Mouse (Mus musculus): ENCODE data around the gene Rad50.
A peak's percentile ranks its signal among the peaks of the same experiment; 100 is the strongest.

Rad50 gene

DNA sequence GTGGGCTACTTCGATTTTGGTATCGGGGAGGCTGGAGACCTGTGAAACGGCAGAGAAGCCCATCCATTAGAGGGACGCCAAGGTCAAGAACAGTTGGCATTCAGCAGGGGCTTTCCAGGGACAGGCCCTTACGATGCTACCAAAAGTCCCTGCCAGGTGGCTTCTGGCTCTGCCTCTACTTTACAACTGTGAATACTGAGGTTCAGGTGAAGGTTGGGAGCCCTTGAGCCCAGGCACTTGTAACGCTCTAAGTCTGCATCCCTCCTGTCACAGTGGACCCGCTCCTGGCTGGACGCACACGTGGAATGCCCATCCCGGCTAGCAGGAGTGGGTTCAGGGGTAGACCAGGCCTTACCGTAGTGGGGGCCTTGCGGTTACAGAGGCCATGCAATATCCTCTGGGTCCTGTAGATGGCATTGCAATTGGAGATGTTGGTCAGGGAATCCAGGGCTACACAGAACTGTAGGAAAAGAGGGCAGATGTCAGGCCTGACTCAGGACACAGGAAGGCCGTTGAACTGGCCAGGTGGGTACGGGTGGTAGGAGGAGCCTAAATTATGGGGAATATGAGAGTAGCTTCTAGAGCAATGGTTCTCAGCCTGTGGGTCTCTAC is 74.9 kb downstream of the Rad50 start:
- peak; percentile 46 to 66 for DNase-seq

DNA sequence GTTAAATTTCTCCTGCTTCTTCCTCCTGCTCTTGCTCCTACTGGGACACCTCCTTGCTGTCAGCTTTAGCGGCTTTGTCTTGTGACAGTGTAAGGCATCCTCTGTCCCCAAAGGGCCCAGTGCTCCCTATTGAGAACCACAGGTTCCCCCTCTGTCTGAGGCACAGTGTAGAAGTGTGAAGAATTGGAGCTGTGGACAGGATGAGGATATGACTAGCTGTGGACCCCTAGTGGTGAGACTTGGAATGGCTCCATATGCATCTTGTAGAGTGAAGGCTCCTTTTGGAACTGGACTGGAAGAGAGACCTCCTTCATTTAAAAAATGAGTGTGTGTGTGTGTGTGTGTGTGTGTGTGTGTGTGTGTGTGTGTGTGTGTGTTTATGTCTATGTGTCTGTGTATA is 79.3 kb downstream of the Rad50 start:
- peak; percentile 87 to 92 for DNase-seq

DNA sequence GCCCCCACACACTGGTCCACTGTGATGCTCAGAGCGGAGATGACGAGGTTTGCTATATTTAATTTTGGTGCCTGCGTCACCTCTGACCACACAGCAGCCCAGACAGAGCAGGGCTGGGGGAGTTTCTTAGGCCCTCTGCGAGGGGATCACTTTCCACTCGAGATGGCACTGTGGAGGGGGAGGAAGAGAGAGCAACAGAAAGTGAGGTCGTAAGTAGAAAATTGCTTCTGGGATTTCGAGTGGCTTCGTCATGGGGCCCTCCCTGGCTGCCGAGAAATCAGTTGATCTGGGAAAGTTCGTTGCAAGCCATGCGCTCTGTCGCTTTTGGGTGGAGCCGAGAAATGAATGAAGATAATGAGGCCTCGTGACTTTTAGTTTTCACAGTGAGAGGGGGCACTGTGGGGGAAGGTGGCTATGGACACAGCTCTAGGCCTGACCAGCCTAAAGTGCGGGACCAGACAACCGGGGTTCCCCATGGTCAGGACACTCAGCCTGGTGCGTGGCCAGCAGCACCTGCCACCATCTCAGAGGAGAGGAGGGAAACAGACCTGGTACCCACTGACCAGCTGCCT is 80.2 kb downstream of the Rad50 start:
- no peak for DNase-seq

DNA sequence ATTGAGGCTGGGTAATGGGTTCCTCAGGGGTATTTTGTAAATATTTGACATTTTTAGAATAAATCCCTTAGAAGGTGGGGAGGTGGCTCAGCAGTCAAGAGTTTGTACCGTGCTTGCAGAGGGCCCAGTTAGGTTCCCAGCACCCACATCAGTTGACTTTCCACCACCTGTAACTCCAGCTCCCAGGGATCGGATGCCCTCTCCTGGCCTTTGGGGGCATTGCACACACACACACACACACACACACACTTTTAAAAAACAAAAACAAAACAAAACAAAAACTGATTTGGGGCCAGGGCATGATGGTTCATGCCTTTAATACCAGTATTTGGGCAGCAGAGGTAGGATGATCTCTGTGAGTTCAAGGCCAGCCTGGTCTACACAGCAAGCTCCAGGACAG is 83.0 kb downstream of the Rad50 start:
- no peak for DNase-seq

DNA sequence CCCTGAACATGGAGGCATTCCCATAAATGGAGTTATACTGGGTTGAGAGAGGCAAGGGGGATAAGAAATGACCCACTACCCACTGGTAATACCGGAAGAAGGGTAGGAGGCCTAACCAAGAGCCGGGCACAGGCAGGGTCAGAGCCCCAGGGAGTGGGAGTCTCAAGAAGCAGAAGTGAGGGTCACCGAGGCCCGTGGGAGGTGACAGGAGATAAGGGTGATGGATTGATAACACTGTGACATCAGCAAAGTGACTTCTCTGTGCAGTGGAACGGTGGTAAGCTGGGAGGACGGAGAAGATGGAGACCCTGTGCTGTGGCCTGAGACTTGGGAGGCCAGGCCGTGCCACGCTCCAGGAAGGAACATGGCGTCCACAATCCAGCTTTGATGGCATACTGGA is 83.5 kb downstream of the Rad50 start:
- DNase-seq: no peak

DNA sequence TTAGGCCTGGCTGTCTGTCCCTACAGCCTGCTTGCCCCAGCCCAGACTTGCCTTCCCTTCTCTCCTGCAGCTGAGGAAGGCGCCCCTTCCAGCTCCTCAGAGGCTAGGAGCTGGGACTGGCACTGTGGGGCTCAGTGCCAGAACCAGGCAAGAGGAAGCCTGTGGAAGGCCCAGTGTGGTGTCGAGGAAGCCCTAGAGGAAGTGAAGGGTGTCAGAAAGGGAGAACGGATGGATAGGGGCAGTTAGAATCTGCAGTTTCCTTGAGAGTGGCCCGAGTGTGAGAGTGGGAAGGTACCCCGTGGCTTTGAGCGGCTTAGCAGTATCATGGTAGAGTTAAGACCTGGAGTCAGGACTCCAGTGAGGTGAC is 84.7 kb downstream of the Rad50 start:
- no peak for DNase-seq

DNA sequence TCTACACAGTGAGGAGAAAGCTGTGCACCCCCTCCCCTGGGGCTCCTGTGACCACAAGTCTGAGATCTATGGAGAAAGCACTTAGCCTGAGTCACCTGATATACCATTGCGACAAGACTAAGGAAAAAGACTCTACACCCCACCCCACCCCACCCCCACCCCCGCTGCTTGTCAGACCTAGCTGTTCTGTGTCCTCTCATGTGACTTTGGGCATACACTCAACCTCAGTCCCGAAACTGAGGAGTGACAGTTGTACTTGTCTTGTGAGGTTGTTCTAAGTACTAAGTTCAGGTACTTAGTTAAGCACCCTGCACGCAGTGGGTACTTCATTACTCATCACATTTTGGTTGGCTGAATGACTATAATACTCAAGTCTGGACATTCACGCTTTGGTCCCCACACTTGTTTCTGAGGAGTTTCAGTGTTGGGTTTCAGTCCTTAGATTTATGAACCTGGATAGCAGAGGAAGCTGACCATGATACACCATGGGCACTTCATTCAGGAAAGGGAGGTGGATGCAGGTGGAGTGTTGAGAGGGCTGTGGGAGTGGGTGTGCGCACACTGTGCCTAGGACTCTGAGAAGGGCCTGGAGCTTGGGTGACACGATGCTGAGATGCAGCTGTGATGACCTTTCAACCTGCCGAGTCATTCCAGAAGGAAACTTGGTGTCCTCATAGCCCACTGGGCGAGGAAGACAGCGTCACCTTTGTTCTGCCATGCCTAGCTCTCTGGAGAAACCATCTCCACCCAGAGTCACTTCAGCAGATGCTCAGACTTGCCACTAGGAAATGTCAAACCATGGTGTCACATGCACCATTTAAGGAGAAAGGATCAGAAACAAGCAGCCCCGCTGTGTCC is 85.3 kb downstream of the Rad50 start:
- no peak for DNase-seq

DNA sequence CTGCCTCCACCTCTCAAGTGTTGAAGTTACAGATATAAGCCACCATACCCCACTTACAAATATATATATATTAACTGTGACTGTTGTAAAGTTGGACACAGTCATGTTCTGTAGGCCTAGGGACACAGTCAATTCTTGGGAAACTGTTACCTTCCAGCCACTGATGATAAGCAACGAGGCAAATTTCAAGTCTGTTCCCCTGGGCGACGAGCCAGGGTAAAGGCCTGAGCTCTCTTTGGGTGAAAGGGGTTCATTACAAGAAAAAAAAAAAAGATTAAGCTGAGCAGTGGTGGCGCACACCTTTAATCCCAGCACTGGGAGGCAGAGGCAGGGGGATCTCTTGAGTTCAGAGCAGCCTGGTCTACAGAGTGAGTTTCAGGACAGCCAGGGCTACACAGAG is 87.0 kb downstream of the Rad50 start:
- DNase-seq: no peak

DNA sequence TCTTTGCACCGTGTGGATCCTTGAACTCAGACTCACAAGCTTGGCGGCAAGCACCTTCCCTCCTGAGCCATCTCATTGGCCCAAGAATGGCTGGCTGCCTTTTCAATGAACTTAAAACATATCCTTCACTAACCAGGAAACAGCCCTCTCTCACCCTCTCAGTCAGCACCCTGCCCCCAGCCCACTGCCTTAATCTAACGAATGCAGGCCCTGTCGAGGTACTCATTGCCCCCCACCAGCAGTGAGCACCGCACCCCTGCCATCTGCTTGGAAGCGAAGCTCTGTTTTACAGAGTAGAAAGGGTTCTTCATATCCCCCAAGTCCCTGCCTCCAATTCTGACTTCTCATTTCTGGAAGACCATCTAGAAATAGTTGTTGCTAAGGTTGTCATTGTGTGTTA is 87.7 kb downstream of the Rad50 start:
- no peak for DNase-seq

DNA sequence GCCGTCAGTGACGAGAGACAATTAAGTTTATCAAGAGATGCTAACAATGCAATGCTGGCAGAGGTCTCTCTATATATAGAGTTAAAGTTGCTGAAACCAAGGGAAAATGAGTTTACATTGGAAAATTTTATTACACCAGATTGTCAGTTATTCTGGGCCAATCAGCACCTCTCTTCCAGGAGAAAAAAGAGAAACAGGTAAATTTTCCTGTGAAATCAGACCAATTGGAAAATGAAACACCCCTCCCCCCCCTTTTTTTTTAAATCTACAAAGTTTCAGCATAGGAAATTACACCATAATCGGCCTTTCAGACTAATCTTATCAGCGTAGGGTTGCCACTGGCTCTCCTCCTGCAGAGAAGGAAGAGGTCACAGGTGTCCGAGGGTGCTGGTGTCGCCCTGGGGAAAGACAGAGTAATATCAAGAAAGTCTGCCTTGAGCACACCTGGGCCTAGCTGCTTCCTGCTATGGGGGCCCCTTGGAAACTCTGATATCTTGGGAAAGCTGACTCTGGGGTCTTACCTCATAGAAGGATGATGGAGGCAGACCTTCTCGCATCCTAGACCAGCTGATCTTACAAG is 88.4 kb downstream of the Rad50 start, which contains the start of gene Il4:
TSS of gene Il4 (minus strand) at position 51 of the 580 bp plus-strand sequence.
- no peak for DNase-seq

DNA sequence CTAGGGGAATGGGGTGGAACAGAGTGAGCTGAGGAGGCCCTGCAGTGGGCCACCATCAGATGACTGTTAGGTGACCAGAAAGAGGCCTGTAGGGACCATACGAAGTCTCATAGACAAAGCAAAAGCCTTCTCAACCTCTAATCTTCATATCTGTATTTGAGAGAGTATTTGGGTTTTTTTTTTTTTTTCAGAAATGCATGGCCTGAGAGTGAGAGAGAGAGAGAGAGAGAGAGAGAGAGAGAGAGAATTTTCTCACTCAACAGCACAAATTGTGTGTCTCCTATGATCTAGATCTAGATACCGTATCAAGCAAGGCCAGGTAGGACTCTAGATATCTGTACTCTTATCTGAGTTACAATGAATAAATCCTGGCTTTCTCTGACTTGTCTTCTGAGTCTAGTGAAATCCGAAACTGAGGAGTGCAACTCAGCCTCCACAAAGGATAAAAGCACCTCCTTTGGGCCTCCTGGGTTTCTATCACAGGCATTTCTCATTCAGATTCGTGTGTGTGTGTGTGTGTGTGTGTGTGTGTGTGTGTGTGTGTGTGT is 89.5 kb downstream of the Rad50 start:
- DNase-seq: no peak

DNA sequence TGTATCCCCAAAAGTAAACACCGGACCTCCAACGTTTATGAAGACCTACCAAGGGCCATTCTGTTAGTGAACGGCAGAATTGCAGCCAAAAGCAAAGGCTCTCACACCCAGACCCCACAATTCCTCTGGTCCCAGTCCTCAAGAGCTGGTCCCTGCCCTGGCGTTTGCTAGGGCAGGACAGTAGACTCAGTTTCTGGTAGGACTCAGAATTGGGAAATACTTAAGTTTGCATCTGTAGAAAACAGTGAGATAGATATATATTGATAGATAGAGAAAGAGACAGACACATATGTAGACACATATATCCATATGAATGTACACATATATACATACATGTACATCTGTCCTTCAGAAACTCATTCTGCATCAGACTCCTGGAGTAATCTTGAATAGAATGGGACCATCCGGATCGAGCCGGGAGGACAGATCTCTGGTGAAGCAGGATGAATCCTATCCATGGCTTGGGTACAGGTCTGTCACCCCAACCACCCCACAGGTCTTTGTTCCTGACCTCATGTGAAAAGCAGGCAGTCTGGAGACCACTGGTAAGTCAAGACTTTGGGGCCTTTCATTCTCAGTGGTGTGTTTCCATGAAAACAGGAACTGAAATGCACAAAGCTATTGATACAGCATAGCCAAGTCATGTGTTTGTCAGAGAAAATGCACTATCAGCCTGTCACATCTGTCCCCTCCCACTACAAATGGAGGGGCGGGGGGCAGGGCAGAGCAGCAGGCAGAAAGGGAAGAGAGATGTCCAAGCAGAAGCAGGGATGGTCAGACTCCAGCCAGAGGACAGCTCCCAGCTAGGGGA is 90.2 kb downstream of the Rad50 start:
- no peak for DNase-seq

DNA sequence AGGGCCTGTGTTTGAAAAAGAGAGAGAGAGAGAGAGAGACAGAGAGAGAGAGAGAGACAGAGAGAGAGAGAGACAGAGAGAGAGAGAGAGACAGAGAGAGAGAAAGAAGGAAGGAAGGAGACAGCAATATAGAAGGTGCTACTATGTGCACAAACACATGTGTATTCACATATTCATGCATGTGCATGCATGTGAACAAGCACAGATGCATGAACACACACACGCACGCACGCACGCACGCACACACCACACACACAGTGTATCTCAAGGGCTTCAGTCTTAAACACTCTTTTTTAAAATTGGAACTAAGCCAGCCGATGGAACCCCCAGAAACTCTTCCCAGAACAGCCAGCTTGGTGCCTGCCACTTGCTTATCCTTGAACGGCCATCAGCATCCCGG is 91.5 kb downstream of the Rad50 start:
- DNase-seq: no peak

DNA sequence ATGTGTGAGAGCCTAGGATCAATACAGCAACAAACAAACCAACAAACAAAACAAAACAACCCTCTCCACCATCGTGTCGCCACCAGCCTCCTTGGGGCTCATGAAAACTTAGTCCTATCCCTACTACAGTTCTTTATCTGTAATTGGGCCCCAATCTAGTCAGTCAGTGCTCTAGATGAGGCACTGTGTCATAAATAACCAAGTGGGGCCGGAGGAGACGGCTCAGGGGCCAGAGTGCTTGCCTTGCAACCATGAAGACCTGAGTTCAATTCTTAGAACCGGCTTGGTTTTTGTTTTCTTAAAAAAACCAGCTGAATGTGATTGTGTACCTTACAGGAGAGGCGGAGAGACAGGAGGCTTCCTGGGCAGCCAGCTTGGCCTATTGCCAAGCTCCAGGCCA is 91.9 kb downstream of the Rad50 start:
- DNase-seq: no peak

DNA sequence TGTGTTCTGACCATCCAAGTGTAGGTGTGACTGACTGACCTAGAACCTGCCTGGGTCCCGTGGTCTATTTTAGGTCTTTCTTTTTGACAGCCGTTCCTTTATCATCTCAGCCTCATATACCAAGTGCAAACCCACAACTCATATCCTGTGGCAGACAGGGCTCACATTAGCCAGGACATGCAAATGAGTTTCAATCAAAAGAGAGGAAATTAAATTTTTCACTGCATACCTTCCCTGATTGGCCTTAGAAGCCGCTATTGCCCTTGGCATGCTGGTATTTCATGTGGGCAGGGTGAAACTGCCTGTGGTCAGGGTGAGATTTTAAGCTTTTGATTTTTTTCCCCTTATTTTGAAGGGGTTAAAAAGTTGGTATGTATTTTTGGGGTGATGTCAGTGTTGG is 97.4 kb downstream of the Rad50 start:
- DNase-seq: no peak

DNA sequence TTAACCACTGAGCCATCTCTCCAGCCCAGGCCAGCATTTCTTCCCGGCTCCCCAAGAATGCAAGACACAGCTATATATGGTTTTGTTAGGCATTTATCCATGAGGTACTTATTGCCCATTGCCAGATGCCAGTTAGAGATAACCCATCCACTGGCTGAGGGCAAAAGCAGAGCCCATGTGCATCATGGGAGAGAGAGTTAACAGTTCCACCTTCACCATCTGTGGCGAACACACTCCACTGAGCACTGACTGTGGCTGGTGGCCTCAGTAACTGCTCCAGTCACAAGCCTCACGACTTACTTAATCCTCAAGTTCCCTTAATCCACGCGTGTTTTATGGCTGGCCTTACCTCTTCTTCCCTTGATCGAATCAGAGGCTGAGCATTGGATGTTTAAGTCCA is 97.9 kb downstream of the Rad50 start:
- no peak for DNase-seq

DNA sequence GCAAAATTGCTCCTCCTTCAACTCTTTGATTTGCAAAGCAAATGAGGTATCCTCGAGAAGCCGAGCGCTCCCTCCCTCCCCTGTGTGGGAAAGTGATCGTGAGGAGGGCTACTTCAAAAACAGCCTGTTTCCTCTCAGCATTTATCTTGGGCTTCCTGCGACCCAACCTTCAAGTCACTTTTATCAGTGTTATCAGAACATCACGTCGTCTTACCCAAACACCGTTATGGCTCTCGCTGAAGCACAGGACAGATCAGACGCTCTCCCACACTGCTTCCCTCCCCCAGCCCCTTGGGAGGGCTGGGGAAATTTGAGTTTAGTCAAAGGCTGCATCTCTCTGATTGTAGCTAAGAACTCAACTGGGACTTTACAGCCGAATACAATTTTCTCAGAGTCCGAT is 101.5 kb downstream of the Rad50 start:
- no peak for DNase-seq

DNA sequence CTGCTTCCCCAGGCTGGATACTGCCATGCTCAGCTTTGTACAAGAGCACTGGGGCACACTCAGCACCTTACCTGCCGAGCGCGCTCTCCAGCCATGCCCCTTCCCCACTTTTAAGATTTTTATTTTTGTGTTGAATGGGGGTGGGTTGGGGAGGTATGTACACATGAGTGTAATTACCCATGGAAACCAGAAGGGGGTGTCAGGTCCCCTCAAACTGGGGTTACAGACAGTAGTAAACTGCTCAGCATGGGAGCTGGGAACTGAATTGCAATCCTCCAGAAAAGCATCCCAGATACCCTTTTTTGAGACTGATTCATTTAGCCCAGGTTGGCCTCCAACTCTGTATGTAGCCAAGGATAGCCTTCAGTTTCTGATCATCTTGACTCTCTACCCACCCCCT is 102.1 kb downstream of the Rad50 start:
- no peak for DNase-seq

Measured in cerebellum, postnatal 14 days (tissue).